Mouse (Mus musculus): ENCODE measurements around the gene C8b.

The C8b gene

DNA sequence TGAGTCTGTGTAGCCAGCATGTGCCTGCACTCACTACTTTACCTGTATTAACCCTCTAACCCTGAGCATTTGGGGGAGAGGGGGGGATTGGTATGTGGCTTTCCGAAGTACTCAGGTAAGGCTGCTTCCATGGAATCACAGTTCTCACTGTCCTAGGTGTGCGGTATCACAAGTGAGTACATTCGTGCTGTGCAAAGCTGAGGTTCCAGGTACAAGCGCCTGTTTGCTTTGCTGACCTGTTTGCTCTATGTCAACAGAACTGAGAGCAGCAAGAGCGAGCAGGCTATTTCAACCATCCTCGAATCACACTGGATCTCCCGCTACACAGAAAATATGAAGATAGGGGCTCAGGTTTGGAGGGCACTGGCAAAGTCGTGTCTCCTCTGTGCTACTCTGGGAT, at the start of gene C8b:
Gene C8b, plus strand, starts transcription at position 253 of the 400 bp plus-strand sequence.
- DNase-seq: no peak

DNA sequence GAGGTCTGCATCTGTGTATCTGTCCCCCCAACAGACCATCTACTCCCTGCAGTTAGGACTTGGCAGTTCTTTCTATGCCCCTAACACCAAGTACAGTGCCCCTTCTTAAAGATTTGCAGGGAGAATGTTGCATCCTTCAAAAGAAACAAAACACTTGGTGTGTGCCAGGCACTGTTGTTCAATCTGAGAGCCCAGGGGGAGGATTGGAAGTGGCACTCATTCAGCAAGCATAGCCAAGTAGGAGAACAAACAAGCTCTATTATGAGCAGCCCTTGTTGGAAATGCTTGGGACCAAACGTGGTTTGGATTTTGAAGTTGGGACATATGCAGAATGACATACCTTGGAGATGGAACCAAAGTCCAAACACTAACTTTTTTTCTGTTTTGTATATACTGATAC, 49.6 kb upstream of the C8b start:
- DNase-seq: no peak

DNA sequence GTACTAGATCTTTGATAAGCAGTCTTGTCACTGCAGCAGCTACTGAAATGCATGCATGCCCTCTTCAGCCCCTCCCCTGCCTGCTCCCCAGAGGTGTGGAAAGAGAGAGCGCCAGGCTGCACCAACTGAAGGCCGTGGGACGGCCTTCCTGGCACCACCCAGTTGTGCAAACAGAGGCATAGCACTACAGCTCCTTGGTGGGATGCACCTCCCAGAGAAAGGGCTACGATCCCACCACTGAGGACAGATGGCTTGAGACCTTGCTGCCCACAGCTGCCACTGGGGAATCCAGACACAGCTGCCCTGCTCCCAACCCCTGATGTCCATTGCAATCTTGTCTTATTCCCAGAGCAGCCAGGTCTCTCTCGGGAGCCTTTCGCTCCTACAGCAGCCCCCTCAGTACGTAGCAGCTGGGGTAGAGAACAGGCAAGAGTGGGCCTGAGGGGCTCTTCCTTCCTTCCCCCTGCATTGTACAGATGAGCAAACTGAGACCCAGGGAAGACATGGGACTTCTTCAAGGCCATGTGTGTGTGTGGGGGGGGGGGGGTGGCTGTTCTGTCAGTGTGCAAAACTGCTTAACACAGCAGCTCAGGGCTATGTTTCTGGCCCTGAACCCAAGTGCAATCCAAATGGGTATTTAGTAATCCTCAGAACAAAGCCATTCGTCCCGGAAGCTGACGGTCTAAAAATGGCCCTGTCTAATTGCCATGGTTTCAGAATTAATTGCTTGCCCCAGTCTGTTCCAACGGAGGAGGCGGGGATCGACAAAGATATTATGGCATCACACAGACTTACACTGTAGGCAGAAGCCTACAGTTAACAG, 46.9 kb upstream of the C8b start:
- no peak for DNase-seq

GRCm38 (mm10) chr4:104723527-104724045, 42.5 kb upstream of the C8b start:
- peak in 1 of 2 experiments; percentile 20 for DNase-seq

- DNase-seq: peak; percentile 56 to 57
These were observed 41.9 kb upstream of the C8b start for GRCm38 (mm10) chr4:104724258-104724657.

GRCm38 (mm10) chr4:104725673-104726072, 40.4 kb upstream of the C8b start:
- DNase-seq: peak; percentile 39 to 60

- no peak for DNase-seq
These were observed 36.9 kb upstream of the C8b start for GRCm38 (mm10) chr4:104729185-104729584.

DNA sequence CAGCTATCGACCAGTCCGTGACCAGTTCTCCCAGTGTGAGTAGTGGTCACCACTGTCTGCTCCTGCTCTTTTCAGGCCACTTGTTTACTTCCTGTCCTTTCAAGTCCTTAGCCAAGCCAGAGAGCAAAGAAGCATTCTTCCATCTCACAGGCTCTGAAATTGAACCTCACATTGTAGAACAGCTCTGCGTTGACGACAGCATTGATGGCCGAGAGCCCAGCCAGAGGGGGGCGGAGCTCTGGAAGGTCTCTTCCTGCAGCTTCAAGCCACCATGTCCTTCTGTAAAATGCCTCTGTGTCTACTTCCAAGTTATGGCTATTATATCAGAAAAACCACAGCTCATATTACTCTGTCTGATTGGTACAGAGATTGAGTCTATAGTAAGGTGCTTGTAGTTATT, 19.6 kb upstream of the C8b start:
- peak; percentile 35 to 49 for DNase-seq

- no peak for DNase-seq
These were observed 12.0 kb upstream of the C8b start for GRCm38 (mm10) chr4:104754090-104754489.

DNA sequence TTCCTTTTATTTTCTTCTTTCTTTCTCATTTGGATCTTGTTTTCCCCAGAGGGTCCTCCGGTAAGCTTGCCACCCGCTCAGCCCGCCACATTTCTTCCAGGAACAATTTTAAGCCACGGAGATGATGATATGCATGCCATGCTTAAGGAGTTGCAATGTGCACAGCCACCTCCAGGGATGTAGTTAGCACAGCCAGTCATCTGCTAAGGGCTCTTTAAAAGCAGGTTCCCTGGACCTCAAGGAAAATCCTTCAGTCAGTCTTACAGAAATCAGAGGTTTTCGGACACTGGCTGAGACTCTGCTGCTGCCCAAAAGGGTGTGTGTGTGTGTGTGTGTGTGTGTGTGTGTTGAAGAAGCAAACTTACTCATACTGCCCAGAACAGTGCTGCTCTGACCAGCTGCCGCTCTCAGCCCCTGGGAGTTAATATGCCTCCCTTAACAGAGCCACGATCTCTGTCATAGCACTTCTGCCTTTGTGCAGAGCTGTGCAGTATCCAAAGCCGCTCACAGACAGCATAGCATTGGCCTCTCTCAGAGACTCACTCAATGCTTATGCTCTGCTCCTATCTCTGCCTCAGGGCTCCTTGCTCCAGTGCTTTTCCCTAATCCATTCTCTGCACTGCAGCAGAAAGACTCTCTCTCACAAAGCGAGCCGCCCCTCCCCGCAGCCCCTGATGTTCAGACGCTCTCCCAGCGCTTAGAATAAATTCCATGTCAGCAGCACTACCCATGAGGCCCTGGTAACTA, 5.1 kb upstream of the C8b start:
- DNase-seq: peak in 1 of 2 experiments; percentile 9

- no peak for DNase-seq
These were observed 2.1 kb downstream of the C8b start for GRCm38 (mm10) chr4:104768190-104768589.

GRCm38 (mm10) chr4:104769602-104770001, 3.5 kb downstream of the C8b start:
- no peak for DNase-seq

- no peak for DNase-seq
These were observed 4.2 kb downstream of the C8b start for GRCm38 (mm10) chr4:104770331-104770730.

DNA sequence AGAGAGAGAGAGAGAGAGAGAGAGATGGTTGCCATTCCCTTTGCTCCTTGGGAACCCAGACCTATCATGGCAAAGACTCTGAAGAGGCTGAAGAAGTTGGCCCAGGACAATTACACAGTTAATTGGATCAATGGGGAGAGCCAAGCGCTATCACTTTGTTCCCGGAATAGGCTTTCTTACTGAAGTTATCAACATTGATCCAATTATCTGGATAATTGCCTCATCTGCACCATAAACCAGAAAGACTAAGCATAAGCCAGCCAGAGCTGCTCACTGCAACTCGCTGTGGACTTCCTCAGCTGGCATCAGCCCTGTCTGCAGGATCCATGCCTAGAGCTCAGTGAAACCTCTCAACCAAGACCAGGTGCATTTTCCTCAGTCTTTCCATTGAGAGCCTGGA, 9.5 kb downstream of the C8b start:
- DNase-seq: no peak

GRCm38 (mm10) chr4:104779460-104779859, 13.3 kb downstream of the C8b start:
- DNase-seq: no peak

GRCm38 (mm10) chr4:104781441-104781840, 15.3 kb downstream of the C8b start:
- no peak for DNase-seq

- DNase-seq: no peak
These were observed 16.2 kb downstream of the C8b start for GRCm38 (mm10) chr4:104782346-104782745.

GRCm38 (mm10) chr4:104792111-104792510, 26.0 kb downstream of the C8b start:
- DNase-seq: no peak

DNA sequence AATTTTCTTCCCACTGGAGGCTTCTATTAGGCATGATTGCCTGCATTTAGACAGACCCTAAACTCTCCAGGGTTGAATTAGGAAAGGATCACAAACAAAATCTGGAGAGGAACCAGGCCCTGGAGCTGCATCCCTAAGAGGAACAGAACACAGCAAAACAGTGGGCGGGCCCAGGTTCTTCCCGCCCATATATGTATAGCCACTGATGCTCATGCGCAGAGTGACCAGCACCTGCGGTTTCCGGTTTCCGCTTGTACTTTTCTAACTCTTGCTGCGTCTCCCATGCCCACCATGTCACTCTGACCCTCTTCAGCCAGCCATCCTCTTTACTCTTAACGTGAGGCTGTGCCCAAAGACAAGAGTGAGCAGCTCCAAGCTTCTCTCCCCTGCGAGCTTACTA, 32.8 kb downstream of the C8b start:
- no peak for DNase-seq

GRCm38 (mm10) chr4:104801625-104802024, 35.5 kb downstream of the C8b start:
- no peak for DNase-seq

GRCm38 (mm10) chr4:104804100-104804499, 38.0 kb downstream of the C8b start:
- DNase-seq: no peak

- no peak for DNase-seq
These were observed 39.5 kb downstream of the C8b start for GRCm38 (mm10) chr4:104805414-104806257.
